Mouse (Mus musculus): Measurements from ENCODE around the gene Tctex1d4. TPM values are rescaled to one million over a fixed set of nuclear protein-coding genes. Genes with fewer than 3 reads are reported as not detected.

Tctex1d4 gene
- polyA plus RNA-seq, 1 experiment, result 0.28 TPM

GRCm38 (mm10) chr4:117108524-117108849 is 18.1 kb upstream of the Tctex1d4 start:
- no peak overlapping the region for H3K27ac ChIP-seq (ENCODE audit: control insufficient read depth, insufficient read depth, low read depth, low read length)
- H3K4me1 ChIP-seq (ENCODE audit: control insufficient read depth, insufficient read depth, low read length), result no peaks in the 10 kb centered on the region
- no peaks in the 10 kb centered on the region for H3K27me3 ChIP-seq (ENCODE audit: control insufficient read depth, insufficient read depth, low read length)
- no peaks in the 10 kb centered on the region for H3K36me3 ChIP-seq (ENCODE audit: control insufficient read depth, insufficient read depth, low read length)
- no peak for TF ChIP-seq POLR2A (IDR thresholded peaks at IDR 0.05; ENCODE audit: control insufficient read depth, low read depth, low read length)
- no peak for TF ChIP-seq CTCF (IDR thresholded peaks at IDR 0.05; ENCODE audit: control insufficient read depth, insufficient read depth, insufficient replicate concordance, low read depth, low read length)
- no peak overlapping the region for H3K4me3 ChIP-seq (ENCODE audit: control insufficient read depth, low read depth, low read length)

- no peak for TF ChIP-seq POLR2A (IDR thresholded peaks at IDR 0.05; ENCODE audit: control insufficient read depth, low read depth, low read length)
- TF ChIP-seq CTCF (IDR thresholded peaks at IDR 0.05; ENCODE audit: control insufficient read depth, insufficient read depth, insufficient replicate concordance, low read depth, low read length), result no peak
- H3K36me3 ChIP-seq (ENCODE audit: control insufficient read depth, insufficient read depth, low read length), result no peaks in the 10 kb centered on the region; the same call in 1 of the 2 replicates
- no peak overlapping the region for H3K27ac ChIP-seq (ENCODE audit: control insufficient read depth, insufficient read depth, low read depth, low read length)
Measured at GRCm38 (mm10) chr4:117109330-117109729, 17.3 kb upstream of the Tctex1d4 start.

GRCm38 (mm10) chr4:117110249-117110648 is 16.3 kb upstream of the Tctex1d4 start:
- Histone ChIP-seq H3K4me1 (ENCODE audit: control insufficient read depth, insufficient read depth, low read length) (no peaks in the 10 kb centered on the region), H3K27me3 (ENCODE audit: control insufficient read depth, insufficient read depth, low read length) (no peaks in the 10 kb centered on the region), H3K36me3 (ENCODE audit: control insufficient read depth, insufficient read depth, low read length) (peaks cover 1% of the 10 kb centered on the region; the same call in 1 of the 2 replicates), H3K4me3 (ENCODE audit: control insufficient read depth, low read depth, low read length) (no peak overlapping the region), H3K27ac (ENCODE audit: control insufficient read depth, insufficient read depth, low read depth, low read length) (no peak overlapping the region)
- TF ChIP-seq POLR2A (IDR thresholded peaks at IDR 0.05; ENCODE audit: control insufficient read depth, low read depth, low read length), result no peak
- TF ChIP-seq CTCF (IDR thresholded peaks at IDR 0.05; ENCODE audit: control insufficient read depth, insufficient read depth, insufficient replicate concordance, low read depth, low read length), result no peak

More at GRCm38 (mm10) chr4:117109330-117109729, 17.3 kb upstream of the Tctex1d4 start:
- Histone ChIP-seq H3K27me3 (ENCODE audit: control insufficient read depth, insufficient read depth, low read length) (no peaks in the 10 kb centered on the region), H3K4me1 (ENCODE audit: control insufficient read depth, insufficient read depth, low read length) (no peaks in the 10 kb centered on the region), H3K4me3 (ENCODE audit: control insufficient read depth, low read depth, low read length) (no peak overlapping the region)

GRCm38 (mm10) chr4:117110985-117111384 is 15.6 kb upstream of the Tctex1d4 start:
- Histone ChIP-seq H3K4me3 (ENCODE audit: control insufficient read depth, low read depth, low read length) (no peak overlapping the region), H3K36me3 (ENCODE audit: control insufficient read depth, insufficient read depth, low read length) (peaks cover 1% of the 10 kb centered on the region; the same call in 1 of the 2 replicates), H3K4me1 (ENCODE audit: control insufficient read depth, insufficient read depth, low read length) (no peaks in the 10 kb centered on the region), H3K27ac (ENCODE audit: control insufficient read depth, insufficient read depth, low read depth, low read length) (no peak overlapping the region), H3K27me3 (ENCODE audit: control insufficient read depth, insufficient read depth, low read length) (no peaks in the 10 kb centered on the region)
- TF ChIP-seq CTCF (IDR thresholded peaks at IDR 0.05; ENCODE audit: control insufficient read depth, insufficient read depth, insufficient replicate concordance, low read depth, low read length), result no peak
- no peak for TF ChIP-seq POLR2A (IDR thresholded peaks at IDR 0.05; ENCODE audit: control insufficient read depth, low read depth, low read length)

- Histone ChIP-seq H3K27ac (ENCODE audit: control insufficient read depth, insufficient read depth, low read depth, low read length) (no peak overlapping the region), H3K4me1 (ENCODE audit: control insufficient read depth, insufficient read depth, low read length) (no peaks in the 10 kb centered on the region), H3K36me3 (ENCODE audit: control insufficient read depth, insufficient read depth, low read length) (peaks cover 1% of the 10 kb centered on the region; the same call in 1 of the 2 replicates), H3K4me3 (ENCODE audit: control insufficient read depth, low read depth, low read length) (no peak overlapping the region), H3K27me3 (ENCODE audit: control insufficient read depth, insufficient read depth, low read length) (no peaks in the 10 kb centered on the region)
- no peak for TF ChIP-seq POLR2A (IDR thresholded peaks at IDR 0.05; ENCODE audit: control insufficient read depth, low read depth, low read length)
- no peak for TF ChIP-seq CTCF (IDR thresholded peaks at IDR 0.05; ENCODE audit: control insufficient read depth, insufficient read depth, insufficient replicate concordance, low read depth, low read length)
Measured at GRCm38 (mm10) chr4:117113237-117113636, 13.4 kb upstream of the Tctex1d4 start.

GRCm38 (mm10) chr4:117115592-117115991 is 11.0 kb upstream of the Tctex1d4 start:
- Histone ChIP-seq H3K36me3 (ENCODE audit: control insufficient read depth, insufficient read depth, low read length) (peaks cover 1% of the 10 kb centered on the region; the same call in 1 of the 2 replicates), H3K27ac (ENCODE audit: control insufficient read depth, insufficient read depth, low read depth, low read length) (no peak overlapping the region), H3K27me3 (ENCODE audit: control insufficient read depth, insufficient read depth, low read length) (no peaks in the 10 kb centered on the region), H3K4me3 (ENCODE audit: control insufficient read depth, low read depth, low read length) (no peak overlapping the region), H3K4me1 (ENCODE audit: control insufficient read depth, insufficient read depth, low read length) (peaks cover 10% of the 10 kb centered on the region)
- TF ChIP-seq CTCF (IDR thresholded peaks at IDR 0.05; ENCODE audit: control insufficient read depth, insufficient read depth, insufficient replicate concordance, low read depth, low read length) (no peak), POLR2A (IDR thresholded peaks at IDR 0.05; ENCODE audit: control insufficient read depth, low read depth, low read length) (no peak)

- TF ChIP-seq CTCF (IDR thresholded peaks at IDR 0.05; ENCODE audit: control insufficient read depth, insufficient read depth, insufficient replicate concordance, low read depth, low read length), result no peak
- no peak for TF ChIP-seq POLR2A (IDR thresholded peaks at IDR 0.05; ENCODE audit: control insufficient read depth, low read depth, low read length)
- no peak overlapping the region for H3K4me3 ChIP-seq (ENCODE audit: control insufficient read depth, low read depth, low read length)
Measured at GRCm38 (mm10) chr4:117117931-117118330, 8.7 kb upstream of the Tctex1d4 start.

More at GRCm38 (mm10) chr4:117117931-117118330, 8.7 kb upstream of the Tctex1d4 start:
- H3K27ac ChIP-seq (ENCODE audit: control insufficient read depth, insufficient read depth, low read depth, low read length), result no peak overlapping the region
- peaks cover 12% of the 10 kb centered on the region for H3K4me1 ChIP-seq (ENCODE audit: control insufficient read depth, insufficient read depth, low read length)
- H3K36me3 ChIP-seq (ENCODE audit: control insufficient read depth, insufficient read depth, low read length), result peaks cover 1% of the 10 kb centered on the region; the same call in 1 of the 2 replicates
- H3K27me3 ChIP-seq (ENCODE audit: control insufficient read depth, insufficient read depth, low read length), result no peaks in the 10 kb centered on the region
